Mouse (Mus musculus) layer of hippocampus, adult 6 months (tissue): ENCODE data around the gene Fam161a. TPM values are rescaled to one million over a fixed set of nuclear protein-coding genes. Genes with fewer than 3 reads are reported as not detected.

Experiments used
- long read RNA-seq, 2 experiments: library from polyadenylated mRNA; unstranded; transcript quantifications; one replicate each; pipeline ENCODE4 v2.0.0; 2019 to 2020
- polyA plus RNA-seq: library from polyadenylated mRNA; unstranded; fragments of <200 nt; fragmentation: Nextera tagmentation; gene quantifications from 2 replicates; pipeline ENCODE4 v1.2.3, GENCODE M21; 2021

The Fam161a gene
- 4.0 and 6.5 TPM in 2 replicates for polyA plus RNA-seq
- long read RNA-seq, experiment 1, partial matches to known transcripts, result 0 of 5 reads
- long read RNA-seq, experiment 1, other reads (novel, unspliced or antisense), result 5 of 5 reads
- long read RNA-seq, experiment 2, partial matches to known transcripts, result 4 of 15 reads
- long read RNA-seq, experiment 2, other reads (novel, unspliced or antisense), result 8 of 15 reads

DNA sequence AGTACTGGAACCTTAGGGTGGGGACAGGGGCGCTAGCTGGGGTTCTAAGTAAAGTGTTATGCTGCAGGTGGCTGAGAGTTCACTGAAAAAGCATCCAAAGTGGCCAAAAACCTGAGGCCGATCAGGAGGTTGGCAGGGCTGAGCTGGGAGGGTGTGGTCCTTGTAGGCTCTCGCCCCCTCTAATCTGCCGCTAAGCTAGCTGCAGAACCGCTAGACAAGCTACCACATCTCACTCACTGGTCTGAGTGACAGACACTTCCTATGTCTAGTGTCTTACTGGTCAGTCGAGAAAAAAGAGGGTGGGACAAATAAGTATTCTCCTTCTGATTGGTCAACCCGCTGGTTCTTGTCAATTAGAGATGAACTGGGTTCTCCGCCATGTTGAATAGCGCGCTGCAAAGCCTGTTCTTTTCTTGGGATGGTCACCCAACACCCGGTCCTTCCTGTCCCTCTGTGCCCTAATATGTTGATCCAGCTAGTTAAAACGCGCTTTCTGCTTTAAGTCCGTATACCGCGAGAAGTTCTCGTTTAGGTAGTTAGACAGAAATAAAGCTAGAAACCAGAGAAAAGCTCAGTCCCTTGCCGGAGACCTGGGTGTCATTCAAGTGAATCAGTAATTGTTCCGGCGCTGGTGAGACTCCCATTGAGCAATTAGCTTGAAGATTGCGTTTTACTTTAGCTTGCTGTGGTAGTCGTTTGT lies at the start of gene Fam161a:
Gene Fam161a (plus strand): TSS at position 51 of the 700 bp plus-strand sequence.

DNA sequence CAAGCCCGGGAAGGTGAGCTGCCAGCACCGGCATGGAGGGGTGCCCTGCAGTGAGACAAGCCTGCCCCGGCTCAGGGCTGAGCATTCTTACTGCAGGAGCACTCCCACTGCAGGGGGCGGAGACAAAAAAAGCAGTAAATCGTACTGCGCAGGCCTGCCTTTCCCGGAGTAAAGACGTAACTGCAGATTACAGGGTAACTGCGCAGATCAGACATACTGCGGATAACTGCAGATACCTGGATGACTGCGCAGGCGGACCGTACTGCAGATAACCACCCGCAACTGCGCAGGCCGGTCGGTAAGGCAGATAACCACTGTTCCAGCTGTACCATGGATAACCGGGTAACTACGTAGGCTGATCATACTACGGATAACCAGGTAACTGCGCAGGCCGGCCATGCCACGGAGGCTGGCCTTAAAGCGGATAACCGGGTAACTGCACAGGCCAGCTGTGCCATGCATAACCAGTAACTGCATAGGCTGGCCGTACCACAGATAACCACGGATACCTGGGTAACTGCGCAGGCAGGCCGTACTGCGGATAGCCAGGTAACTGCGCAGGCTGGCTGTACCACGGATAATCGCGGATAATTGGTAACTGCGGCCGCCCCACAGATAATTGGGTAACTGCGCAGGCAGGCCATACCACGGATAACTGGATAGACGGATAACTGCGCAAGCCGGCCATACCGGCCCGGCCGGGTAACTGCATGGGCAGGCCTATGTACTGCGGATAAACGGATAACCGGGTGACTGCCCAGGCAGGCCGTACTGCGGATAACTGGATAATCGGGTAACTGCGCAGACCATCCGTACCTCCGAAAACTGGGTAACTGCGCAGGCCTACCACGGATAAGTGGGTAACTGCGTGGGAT lies 35.3 kb upstream of the Fam161a start, which contains the start of gene Zrsr1:
Gene Zrsr1 (plus strand): TSS at position 171 of the 875 bp plus-strand sequence.

DNA sequence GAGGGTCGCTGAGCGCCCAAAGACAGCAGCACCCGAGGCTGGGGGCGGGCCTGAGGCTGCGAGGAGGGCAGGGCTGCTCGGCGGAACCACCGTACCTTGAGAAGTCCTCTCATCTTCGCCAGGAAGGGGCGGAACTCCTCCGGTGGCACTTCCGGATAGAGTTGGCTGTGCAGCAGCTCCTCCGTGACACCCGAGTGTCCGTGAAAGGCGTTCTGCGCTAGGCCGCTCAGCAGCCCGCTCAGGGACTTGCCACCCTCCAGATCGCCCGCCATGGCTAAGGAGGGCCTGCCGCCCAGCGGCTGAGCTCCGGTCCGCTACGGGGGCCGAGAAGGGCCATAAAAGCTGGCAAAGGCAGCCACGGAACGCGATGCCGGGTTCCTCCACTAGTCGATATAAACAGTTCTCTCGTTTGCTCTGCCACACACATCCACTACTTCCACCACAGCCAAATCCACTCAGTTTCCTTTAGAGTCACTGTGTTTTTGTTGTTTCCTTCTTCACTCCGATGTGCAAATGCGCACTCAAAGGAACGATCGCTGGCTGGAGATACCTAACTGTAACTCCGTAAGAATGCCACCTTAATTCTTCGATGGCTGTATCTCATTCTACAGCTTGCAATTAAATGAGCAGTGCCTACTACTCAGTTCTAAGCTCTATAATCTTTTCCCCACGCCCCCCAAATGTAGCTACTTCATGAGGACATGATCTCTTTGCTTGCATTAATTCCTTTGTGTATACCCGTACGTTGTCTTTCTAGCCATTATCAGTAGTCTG lies 25.2 kb upstream of the Fam161a start, which contains the start of the genes Gm28048 and Commd1:
Gene Gm28048 (minus strand): TSS at position 107 of the 774 bp plus-strand sequence.
Gene Commd1 (minus strand): TSS at position 399 of the 774 bp plus-strand sequence.

DNA sequence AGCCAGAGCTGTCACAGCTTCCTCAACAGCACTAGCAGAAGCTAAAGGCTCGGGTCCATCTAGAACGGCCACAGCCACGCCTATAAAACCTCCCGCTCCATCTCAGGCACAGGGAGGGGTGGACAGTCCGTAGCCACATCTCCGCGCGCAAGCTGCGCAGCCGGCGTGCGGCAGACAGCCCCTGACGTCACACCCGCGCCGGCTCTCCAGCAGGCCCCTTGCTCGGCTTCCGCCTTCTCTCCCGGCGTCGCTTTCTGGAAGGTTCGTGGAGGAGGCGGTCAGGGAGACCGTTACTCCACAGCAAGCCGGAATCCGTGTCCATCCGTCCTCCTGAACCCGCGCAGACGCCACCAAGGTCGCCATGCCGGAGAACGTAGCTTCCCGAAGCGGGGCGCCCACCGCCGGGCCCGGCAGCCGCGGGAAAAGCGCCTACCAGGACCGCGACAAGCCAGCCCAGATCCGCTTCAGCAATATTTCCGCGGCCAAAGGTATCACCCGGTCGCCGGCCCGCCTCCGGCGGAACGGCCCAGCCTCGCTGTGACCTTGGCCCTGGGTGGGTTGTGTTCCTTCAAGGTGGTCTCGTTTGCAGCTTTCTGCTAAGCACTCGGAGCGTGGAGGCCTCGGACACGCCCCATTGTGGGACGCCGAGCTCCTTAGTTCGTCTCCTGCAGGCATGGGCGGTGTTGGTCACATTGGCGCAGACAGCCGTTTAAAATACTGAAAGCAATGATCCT lies 16.8 kb upstream of the Fam161a start, which contains the start of gene Cct4:
Gene Cct4 (plus strand): TSS at position 127 of the 734 bp plus-strand sequence.

Other genes starting within 250 kb of the Fam161a start
- 11.9 and 14.5 TPM in 2 replicates for gene B3gnt2, start 146.6 kb upstream of the Fam161a start, polyA plus RNA-seq
- gene Zrsr1, start 35.5 kb upstream of the Fam161a start, polyA plus RNA-seq, result 4.7 and 5.7 TPM in 2 replicates
- 10.7 and 12.7 TPM in 2 replicates for gene Gm28048, start 25.4 kb upstream of the Fam161a start, polyA plus RNA-seq
- 144 and 172 TPM in 2 replicates for gene Commd1, start 25.1 kb upstream of the Fam161a start, polyA plus RNA-seq
- 206 and 210 TPM in 2 replicates for gene Cct4, start 17.0 kb upstream of the Fam161a start, polyA plus RNA-seq
- gene Xpo1, start 248.5 kb downstream of the Fam161a start, polyA plus RNA-seq, result 5.9 and 9.3 TPM in 2 replicates